Mouse (Mus musculus) right cerebral cortex, postnatal 10 days (tissue): ENCODE measurements at regions not wholly inside any gene's neighbourhood (a gene's known extent, or its start where the extent isn't known, plus 50 kb on each side); places are given as distances from the start of the nearest gene placed in this dataset.
"Not testable (repeated sequence)": the region's sequence is repeated elsewhere in the genome, so short reads cannot be mapped to it uniquely, and the experiment has no call there.

Experiments used
- DNase-seq, 2 experiments: peaks; one replicate each; pipeline ENCODE4 v3.0.0; 2021; ENCODE audit warnings: low spot score in 2 of 2

DNA sequence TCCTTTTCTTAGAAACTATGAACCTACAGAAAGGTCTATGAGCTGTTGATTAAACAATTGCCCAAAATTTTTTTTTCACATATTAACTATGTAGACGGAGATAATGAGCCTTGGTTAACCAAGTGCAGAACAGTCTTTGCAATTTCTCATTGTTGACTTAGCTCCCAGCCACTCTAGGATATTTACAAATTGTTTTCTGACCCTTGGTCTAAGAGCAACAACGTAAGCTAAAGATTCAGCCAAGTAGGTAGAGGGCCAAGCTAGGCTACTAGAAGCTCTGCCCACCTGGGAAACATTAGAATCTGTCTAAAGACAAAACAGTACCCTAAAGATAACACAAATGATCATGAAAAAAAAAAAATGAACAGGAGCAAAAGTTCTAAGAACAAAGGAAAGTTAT lies 67.5 kb upstream of the Map9 start:
- no peak for DNase-seq

DNA sequence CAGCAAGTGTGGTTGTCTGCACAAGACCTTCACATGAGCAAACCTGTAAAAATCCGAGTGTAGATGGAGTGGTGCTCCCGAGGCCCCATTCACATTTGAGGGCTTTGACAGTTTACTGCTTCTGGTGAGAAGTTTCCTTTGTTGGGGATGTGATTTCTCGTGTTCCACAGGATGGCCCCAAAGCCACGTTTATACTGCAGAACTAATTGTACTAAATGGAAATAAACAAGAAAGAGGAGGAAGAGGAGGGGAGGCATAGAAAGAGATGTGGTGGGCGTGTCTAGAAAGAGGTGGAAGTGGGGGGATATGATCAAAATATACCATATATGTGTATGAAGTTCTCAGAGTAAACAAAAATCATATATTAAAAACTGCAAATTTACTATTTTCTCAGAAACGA lies 68.8 kb upstream of the Map9 start:
- DNase-seq = no peak

DNA sequence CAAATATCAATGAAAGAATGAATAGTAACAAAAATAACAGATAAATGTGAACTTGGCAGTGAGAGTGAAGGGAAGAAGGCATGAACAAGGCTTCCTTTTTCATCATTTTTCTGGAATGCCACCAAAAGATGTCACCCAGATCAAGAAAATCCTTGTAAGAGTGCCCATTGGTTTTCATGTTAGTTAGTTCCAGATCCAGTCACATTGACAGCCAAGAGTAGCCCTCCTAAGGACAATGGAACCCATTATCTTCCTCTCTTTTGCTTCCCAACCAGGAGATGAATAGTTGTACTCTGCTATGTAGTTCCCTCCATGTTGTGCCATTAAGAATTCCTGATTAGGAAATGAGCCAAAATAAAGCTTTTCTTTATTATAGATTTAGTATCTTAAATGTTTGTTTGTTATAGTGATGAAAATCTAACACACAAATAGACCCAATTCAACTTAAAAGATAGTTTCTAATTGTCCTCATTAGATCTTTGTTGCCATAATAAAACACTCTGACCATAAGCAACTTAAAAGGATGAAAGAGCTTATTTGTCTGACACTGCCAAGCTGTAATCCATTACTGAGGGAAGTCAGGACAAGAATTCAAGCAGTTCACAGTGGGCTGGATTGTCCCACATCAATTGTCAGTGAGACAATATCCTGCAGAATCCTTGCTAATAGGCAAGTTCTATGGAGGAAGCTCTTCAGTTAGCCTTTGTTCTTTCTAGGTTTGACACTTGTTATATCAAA lies 80.7 kb upstream of the Map9 start:
- DNase-seq = no peak

DNA sequence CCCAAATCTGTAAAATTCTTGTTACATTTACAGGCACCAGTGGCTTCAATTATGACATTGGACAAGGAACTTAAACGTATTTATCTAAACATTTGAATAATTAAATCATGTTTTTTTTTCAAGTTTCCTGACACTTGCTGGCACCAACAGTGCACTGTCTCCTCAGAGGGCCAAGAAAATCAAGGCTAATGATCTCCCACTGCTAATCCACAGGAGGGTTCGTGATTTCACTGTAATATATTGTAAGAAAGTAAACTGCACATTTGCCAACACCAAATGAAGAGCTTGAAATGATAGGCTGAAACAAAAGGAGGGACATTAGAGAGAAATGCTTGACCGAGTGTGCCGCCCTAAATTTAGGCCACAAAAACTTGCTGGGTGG lies 82.0 kb upstream of the Map9 start:
- DNase-seq = no peak

DNA sequence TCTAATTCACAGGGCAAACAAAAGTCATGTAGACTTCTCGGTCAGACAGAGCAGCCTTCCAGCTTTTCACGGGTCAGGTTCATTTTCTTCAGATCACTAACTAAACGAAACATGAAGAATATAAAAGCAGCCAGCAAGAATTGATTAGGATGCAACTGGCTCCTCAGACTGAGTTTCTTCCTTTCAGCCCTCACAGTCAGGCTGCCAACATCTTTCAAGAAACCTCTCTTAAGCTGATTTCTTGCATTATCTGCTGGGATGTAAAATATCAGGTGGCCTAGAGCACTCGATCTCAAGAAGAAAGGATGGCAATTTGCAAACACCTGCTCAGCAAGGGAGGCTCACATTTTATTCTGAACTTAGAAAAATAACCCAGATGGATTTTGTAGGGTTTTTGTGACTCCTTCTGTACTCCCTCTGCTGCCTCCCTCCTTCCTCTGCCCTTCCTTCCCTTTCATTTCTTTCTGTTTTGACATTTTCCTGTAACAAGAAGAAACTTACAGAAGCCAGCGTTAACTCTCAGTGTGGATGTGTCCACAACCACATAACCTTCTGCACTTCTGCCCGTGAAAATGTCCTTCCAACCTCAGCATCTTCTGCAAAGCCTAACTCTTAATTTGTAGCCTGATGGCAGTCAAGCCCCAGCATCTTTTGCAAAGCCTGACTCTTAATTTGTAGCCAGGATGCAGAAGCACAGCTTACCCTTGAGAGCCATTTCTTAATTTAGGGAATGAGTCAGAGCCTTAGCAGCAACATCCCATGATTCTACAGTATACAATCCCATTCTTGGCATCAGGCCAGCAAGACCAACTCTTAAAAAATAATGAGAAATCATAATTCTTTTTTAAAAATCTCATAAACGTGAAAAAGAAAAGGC lies 82.7 kb upstream of the Map9 start:
- peak; percentile 65 to 69 for DNase-seq

DNA sequence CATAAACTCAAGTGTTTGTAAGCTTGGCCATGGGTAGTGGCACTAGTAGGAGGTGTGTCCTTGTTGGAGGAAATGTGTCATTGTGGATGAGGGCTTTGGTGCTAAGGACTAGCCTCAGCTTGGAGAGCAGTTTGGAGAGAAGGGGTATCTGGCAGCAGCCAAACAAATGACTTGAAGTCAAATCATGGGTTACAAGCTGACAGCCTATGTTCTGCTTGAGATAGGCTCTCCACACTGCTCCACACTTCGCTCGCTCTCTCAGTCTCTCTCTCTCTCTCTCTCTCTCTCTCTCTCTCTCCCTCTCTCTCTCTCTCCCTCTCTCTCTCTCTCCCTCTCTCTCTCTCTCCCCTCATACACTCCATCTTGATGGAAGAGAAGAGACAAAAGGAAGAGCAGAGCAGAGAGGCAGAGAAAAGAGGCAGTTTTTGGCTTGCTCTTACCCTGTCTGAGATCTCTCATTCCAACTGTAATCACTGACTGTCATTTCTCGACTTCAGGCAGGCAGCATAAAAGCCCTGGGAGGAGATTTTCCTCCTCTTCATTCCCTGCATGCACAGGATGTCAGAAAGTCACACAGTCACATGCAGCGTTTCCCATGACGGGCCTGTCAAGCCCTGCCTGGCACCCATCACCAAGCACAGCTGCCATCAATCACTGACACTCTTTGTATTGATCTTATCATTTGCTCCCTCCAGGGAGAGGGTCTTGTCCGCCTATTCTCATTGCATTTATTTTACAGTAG lies 83.5 kb upstream of the Map9 start:
- DNase-seq = peak; percentile 37 to 41

DNA sequence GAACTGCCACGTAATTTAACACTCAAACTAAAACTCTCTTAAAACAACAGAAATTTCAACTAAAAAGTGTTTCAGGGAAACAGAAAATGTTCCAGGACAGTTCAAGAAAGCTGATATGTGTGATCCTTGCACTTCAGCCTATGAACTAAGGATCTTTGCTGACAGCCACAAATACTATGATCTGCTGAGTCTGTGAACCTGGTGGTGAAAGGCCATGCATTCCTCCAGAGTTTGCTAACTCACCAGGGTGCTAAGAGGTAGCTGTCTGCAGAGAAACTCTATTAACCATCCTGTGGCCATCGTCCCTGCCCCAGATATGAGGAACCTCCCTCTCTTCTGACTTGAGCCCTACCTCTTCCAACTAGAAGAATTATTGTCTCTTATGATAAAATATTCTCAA lies 84.3 kb upstream of the Map9 start:
- not testable (repeated sequence) for DNase-seq

DNA sequence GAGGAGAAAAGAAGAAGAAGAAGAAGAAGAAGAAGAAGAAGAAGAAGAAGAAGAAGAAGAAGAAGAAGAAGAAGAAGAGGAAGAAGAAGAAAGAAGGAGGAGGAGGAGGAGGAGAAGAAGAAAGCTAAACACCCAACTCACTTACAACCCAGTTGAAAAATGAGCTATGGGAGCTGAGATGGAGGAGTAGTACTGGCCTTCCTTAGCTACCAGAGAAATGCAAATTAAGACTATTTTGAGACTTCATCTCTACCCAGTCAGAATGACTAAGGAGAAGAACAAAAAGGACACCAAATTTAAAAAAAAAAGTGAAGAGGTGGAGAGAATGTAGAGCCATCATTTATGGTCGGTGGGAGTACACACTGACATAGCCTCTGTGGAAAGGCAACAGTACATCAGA lies 85.9 kb upstream of the Map9 start:
- DNase-seq = no peak

DNA sequence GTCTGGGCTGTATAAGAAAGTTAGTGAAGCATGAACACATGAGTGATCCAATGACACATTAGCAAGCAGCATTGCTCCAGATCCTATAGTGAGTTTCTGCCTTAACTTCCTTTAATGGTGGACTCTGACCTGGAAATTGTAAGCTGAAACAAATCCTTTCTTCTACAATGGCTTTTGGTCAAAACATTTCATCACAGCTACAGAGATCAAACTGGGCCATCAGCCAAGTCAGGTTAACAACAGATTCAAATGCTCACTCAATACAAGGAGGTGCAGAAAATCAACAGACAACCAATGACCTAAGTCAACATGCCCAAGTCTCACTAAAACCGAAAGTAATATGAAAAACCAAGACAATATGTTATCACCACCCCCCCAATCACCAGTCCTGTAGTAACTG lies 91.9 kb upstream of the Map9 start:
- no peak for DNase-seq

DNA sequence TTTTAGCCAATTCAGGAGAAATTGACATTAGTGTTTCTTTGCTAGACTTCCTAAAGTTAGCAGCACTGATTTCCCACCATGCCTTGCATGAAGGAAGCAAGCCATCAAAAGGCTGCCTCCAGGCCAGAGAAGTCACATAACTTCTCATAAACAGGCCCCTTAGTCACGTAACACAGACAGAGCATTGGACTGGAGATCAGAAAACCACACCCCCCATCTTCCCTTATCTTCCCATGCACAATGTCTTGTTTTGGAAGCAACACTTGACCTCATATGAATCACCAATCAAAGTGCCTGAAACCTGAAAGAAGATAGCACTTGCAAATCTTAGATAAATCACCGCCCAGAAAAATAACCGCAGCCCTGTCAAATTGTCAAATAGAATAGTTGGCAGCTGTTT lies 95.9 kb upstream of the Map9 start:
- DNase-seq = no peak

DNA sequence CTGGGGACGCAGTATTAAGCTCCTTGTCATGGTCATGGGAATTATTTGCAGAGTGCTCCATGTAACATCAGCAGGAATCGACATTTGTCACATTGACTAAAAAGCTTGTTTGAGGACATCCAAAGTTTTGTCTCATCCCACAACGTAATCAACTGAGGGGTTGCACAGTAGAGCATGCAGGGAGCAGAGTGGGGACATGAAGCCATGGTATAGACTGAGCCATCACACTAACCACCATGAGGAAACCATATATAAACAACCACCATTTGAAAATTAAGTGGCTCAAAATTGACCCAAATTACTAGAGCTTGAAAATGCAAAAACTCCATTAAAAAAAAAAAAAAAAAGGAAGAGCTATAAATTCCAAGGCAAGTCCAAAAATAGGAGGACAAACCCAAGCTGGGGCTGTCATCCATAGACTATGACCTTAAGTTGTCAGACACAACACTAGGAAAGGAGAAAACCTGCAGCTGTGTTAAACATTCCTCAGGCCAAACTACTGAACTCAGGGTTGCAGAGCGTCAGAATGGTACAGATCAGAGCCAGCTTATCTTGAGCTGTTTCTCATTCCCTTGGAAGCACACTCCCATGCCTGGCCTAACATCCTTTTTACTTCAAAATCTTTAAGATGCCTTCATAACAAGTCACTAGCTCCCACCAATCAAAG lies 97.7 kb upstream of the Map9 start:
- no peak for DNase-seq

DNA sequence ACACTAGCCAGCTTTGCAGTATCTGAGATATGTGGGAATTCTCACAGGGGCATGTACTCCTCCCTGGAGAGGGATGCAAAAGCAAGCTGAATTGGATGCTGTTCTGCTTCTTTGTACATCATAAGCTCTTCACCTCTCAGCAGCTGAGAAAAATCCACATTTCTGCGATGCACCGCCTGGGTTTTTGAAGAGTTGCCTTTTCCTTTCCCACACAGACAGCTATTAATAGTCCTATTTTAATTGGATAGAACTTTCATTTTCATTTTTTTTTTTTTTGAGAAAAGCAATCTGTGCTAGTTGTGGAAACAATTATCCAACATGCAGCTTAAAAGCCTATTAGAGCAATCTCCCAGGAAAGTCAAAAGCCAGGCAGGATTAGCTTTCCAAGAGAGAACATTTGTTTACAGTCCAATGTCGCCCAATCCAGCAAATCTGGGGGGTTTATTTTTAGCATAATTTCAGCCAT lies 105.2 kb upstream of the Gucy1a1 start:
- peak; percentile 68 to 81 for DNase-seq

DNA sequence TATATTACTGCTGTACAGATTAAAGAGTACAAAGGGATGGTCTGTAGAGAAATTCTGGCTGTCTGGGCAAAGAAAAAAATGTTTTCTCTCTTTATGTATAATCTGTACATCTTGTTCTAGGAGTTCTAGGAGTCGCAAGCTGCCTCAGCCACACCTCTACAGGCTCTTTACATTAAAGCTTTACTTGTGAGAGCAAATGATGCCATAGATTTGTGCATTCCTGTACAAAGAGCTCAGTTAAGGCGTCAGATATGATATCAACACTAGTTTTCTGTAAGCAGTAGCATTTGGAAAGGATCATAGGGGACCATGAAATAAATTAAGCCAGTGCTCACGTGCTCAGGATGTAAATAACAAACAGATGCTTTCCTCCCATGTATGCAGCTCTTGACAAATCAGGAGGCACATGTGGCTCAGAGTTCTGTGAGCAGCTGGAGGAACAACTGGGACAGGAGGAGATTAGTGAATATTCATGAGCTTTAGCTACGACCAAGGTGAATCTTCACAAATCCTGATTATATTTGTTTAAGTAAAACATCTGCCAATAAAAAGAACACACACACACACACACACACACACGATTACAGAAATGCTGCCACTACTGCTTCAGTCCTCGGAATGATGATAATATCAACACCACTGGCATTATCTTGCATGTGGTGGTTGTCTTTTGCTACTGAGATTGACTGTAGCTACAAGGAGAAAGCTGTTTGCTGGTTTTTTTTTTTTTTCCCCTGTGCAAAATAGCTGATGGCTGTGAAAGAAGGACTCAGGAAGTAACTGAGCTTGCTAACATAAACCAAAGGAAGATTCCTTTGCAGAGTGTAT lies 104.6 kb upstream of the Gucy1a1 start:
- DNase-seq = peak; percentile 28 to 38

DNA sequence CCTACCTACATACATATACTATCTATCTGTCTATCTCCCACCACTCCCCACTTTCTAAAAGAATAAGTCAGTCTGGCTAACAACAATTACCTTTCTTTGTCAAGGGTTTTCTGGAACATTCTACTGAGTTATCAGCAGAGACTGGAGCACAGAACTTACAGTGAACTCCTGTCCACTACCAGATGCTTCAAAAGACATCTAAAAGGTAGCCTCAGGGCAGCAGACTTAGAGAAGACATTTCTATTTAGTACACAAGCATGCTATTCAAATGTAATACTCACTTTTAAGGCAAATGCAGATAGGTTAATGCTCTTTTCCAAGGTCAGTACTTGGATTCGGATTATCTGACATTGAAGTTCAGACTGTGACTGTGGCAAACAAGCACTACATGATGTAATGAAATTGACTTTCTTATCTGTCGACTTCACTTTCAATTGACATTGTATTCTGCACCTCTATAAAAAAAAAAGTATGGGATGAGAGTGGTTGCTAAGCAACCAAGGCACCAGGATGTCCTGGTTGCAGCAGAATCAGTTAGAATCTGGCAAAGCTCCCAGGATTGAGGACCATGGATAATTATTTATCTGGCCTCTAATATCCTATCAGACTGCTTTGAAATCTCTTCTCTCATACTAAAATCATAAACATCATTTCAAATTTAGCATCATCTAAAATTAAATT lies 90.9 kb upstream of the Gucy1a1 start:
- DNase-seq = no peak

DNA sequence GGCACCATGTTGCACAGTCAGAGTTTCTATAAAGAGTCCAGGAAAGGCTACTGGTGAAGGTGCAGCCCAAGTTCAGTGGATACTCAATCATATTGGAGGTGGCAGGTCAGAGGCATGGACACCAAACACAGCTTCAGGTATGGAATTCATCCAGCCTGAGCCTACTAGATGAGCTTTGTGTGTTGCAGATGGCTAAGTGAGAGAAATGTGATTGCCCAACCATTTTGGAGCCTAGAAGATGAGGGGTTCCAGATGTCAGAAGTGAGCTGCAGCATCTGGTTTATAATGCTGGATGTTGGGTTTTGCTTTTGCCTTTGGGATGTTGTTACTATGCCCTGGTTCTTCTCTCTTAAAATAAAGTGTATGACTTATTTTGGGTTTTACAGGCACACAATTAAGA lies 88.7 kb upstream of the Gucy1a1 start:
- no peak for DNase-seq

DNA sequence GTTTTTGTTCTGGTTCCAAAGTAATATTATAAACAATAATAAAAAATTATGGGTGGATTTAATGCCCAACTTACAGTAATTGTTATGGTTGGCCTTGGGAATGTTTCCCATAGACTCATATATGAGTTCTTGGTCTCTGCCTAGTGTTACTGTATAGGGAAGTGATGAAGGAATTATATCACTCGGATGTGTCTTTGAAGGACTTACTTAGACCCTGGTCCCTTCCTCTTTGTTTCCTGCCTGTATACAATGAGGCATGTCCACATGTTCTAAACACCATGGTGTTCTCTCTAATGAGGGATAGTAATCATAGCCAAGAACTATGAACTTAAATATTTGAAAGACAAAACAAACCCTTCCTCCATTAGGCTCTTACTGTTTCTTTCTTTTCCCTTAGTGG lies 77.8 kb upstream of the Gucy1a1 start:
- no peak for DNase-seq

DNA sequence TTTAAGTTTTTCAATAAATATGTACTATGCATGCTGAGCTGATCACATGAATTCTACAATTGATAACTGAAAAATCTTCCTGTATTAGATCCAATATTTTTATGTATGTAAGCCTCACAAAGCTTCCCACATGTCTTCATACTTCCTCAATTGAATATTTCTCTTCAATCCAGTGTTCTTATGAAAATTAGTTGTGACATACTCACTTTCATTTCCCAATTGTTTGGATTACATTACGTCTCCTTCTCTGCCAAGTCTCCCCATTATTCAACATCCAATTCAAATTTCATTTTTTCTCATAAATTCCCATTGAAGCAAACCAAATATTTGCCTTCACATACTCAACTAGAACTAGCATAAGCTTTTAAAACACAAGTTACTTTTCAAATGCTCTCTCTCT lies 76.3 kb upstream of the Gucy1a1 start:
- DNase-seq = no peak

DNA sequence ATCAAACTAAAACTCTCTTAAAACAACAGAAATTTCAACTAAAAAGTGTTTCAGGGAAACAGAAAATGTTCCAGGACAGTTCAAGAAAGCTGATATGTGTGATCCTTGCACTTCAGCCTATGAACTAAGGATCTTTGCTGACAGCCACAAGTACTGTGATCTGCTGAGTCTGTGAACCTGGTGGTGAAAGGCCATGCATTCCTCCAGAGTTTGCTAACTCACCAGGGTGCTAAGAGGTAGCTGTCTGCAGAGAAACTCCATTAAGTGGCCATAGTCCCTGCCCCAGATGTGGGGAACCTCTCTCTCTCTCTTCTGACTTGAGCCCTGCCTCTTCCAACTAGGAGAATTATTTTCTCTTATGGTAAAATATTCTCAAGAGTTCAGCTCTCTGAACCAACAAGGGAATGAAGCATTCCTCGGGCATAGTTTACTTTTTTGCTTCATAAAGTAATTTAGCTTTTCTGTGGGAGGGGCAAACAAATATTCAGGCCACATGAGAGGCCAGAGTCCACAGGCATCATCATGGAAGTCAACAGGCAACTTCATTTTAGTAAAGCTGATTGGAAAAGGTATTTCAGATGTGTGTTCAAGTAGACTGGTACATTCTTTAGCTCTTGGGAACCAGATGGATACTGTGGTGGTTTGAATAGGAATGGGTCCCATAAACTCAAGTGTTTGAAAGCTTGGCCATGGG lies 73.8 kb upstream of the Gucy1a1 start:
- DNase-seq = not testable (repeated sequence)

DNA sequence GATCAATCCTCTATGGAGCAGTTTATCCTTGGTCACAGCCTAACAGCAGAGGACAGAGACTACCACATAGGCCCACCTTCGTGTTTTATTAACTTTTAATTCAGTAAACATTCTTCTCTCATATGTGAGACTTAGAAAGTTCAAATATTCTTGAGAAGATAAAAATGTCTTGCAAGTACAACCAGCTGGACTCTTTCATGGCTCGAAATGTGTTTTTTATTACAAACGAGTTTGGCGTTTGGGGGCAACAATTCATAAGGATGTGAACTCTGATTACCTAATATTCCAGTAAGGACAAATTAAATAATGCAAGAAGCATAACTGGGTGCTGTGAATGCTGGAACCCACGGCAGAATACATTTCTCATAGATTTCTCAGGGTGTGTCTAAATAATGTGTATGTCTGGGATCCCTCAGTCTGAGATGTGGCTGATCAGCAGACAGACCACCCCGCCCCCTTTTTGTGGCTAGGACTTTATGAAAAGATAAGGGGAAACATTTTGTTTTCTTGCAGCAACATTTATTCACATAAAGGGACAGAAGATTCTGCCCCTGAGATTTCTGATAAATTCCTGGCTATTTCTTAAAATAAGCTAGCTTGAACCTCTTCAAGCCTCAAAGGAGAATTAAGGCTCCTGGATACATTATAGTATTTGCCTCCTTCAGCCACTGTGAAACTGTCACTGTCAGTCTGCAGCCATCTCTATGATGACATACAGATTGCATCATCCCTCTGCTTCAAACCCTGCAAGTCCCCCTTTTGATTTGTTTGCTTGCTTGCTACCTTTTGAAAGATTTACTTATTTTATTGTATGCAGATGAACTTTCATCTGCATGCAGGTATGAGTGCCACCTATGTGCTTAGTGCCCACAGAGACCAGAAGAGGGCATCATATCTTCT lies 69.2 kb upstream of the Gucy1a1 start:
- DNase-seq = no peak
